Mouse (Mus musculus): ENCODE data around the gene Aunip. TPM values are rescaled to one million over a fixed set of nuclear protein-coding genes. Genes with fewer than 3 reads are reported as not detected.

Gene Aunip
- 2.3 TPM for polyA plus RNA-seq (2012; fragmentation: generic; extraction: Trizol)

GRCm38 (mm10) chr4:134510845-134511411 is at the start of gene Aunip:
Aunip (plus strand) TSS chr4:134510999.
- TF ChIP-seq POLR2AphosphoS2 (IDR thresholded peaks at IDR 0.05; ENCODE audit: insufficient read length, low read depth) = peak; percentile 48
- TF ChIP-seq E2F4 (IDR thresholded peaks at IDR 0.05; ENCODE audit: insufficient read depth) = peak; percentile 76
- TF ChIP-seq MYOD1 (IDR thresholded peaks at IDR 0.05; ENCODE audit: control insufficient read depth in 1 of 3, insufficient read length in 2 of 3, low read depth in 2 of 3) = no peak
- no peak for TF ChIP-seq MYOG (IDR thresholded peaks at IDR 0.05; ENCODE audit: control insufficient read depth in 1 of 3, insufficient read depth in 1 of 3, insufficient read length in 2 of 3, low read depth in 2 of 3)
- no peak for TF ChIP-seq CEBPB (IDR thresholded peaks at IDR 0.05; ENCODE audit: insufficient read depth, poor library complexity, severe bottlenecking)
- no peak for TF ChIP-seq MAX (IDR thresholded peaks at IDR 0.05; ENCODE audit: low read depth)
- TF ChIP-seq SRF (IDR thresholded peaks at IDR 0.05; ENCODE audit: control insufficient read depth, insufficient read length, low read depth) = no peak
- no peak for TF ChIP-seq USF1 (IDR thresholded peaks at IDR 0.05; ENCODE audit: low read depth)
- peak; percentile 63 for TF ChIP-seq POLR2A (IDR thresholded peaks at IDR 0.05; ENCODE audit: insufficient read length, low read depth)
- no peak for TF ChIP-seq TCF3 (IDR thresholded peaks at IDR 0.05; ENCODE audit: insufficient read length, low read depth)
- no peak for TF ChIP-seq TCF12 (IDR thresholded peaks at IDR 0.05; ENCODE audit: insufficient read depth, poor library complexity, severe bottlenecking)
- TF ChIP-seq REST (IDR thresholded peaks at IDR 0.05; ENCODE audit: insufficient read depth, insufficient read length) = no peak
- Histone ChIP-seq H3K36me3 (ENCODE audit: control insufficient read depth, insufficient read depth) (no peaks in the 10 kb centered on the region), H3K27me3 (ENCODE audit: control insufficient read depth, insufficient read depth, insufficient read length) (no peaks in the 10 kb centered on the region), H3K4me2 (ENCODE audit: low read depth) (peak within 1 kb of the TSS; percentile 78), H3K4me3 (peak within 1 kb of the TSS; percentile 33), H3K79me2 (ENCODE audit: control insufficient read depth, insufficient read depth) (peaks cover 18% of the 10 kb centered on the region), H3ac (ENCODE audit: control insufficient read depth, insufficient read length) (no peak within 1 kb of the TSS)

GRCm38 (mm10) chr4:134461252-134461651 is 49.5 kb upstream of the Aunip start:
- H3ac ChIP-seq (ENCODE audit: control insufficient read depth, insufficient read length) = no peak overlapping the region
- TF ChIP-seq SRF (IDR thresholded peaks at IDR 0.05; ENCODE audit: control insufficient read depth, insufficient read length, low read depth) = no peak
- no peak for TF ChIP-seq TCF3 (IDR thresholded peaks at IDR 0.05; ENCODE audit: insufficient read length, low read depth)
- TF ChIP-seq CEBPB (IDR thresholded peaks at IDR 0.05; ENCODE audit: insufficient read depth, poor library complexity, severe bottlenecking) = no peak
- TF ChIP-seq MAX (IDR thresholded peaks at IDR 0.05; ENCODE audit: low read depth) = no peak
- no peak for TF ChIP-seq POLR2A (IDR thresholded peaks at IDR 0.05; ENCODE audit: insufficient read length, low read depth)
- no peak for TF ChIP-seq USF1 (IDR thresholded peaks at IDR 0.05; ENCODE audit: low read depth)
- TF ChIP-seq E2F4 (IDR thresholded peaks at IDR 0.05; ENCODE audit: insufficient read depth) = no peak
- no peak for TF ChIP-seq MYOD1 (IDR thresholded peaks at IDR 0.05; ENCODE audit: control insufficient read depth in 1 of 3, insufficient read length in 2 of 3, low read depth in 2 of 3)
- TF ChIP-seq POLR2AphosphoS2 (IDR thresholded peaks at IDR 0.05; ENCODE audit: insufficient read length, low read depth) = no peak
- TF ChIP-seq REST (IDR thresholded peaks at IDR 0.05; ENCODE audit: insufficient read depth, insufficient read length) = no peak
- TF ChIP-seq MYOG (IDR thresholded peaks at IDR 0.05; ENCODE audit: control insufficient read depth in 1 of 3, insufficient read depth in 1 of 3, insufficient read length in 2 of 3, low read depth in 2 of 3) = no peak
- no peak for TF ChIP-seq TCF12 (IDR thresholded peaks at IDR 0.05; ENCODE audit: insufficient read depth, poor library complexity, severe bottlenecking)
- H3K79me2 ChIP-seq (ENCODE audit: control insufficient read depth, insufficient read depth) = no peaks in the 10 kb centered on the region
- no peak overlapping the region for H3K4me2 ChIP-seq (ENCODE audit: low read depth)
- no peaks in the 10 kb centered on the region for H3K36me3 ChIP-seq (ENCODE audit: control insufficient read depth, insufficient read depth)
- no peak overlapping the region for H3K4me3 ChIP-seq
- no peaks in the 10 kb centered on the region for H3K27me3 ChIP-seq (ENCODE audit: control insufficient read depth, insufficient read depth, insufficient read length)

- no peak overlapping the region for H3K4me3 ChIP-seq
- H3K36me3 ChIP-seq (ENCODE audit: control insufficient read depth, insufficient read depth) = no peaks in the 10 kb centered on the region
- no peak overlapping the region for H3ac ChIP-seq (ENCODE audit: control insufficient read depth, insufficient read length)
- TF ChIP-seq CEBPB (IDR thresholded peaks at IDR 0.05; ENCODE audit: insufficient read depth, poor library complexity, severe bottlenecking) = no peak
- no peak for TF ChIP-seq TCF3 (IDR thresholded peaks at IDR 0.05; ENCODE audit: insufficient read length, low read depth)
- TF ChIP-seq SRF (IDR thresholded peaks at IDR 0.05; ENCODE audit: control insufficient read depth, insufficient read length, low read depth) = no peak
- no peak for TF ChIP-seq MYOG (IDR thresholded peaks at IDR 0.05; ENCODE audit: control insufficient read depth in 1 of 3, insufficient read depth in 1 of 3, insufficient read length in 2 of 3, low read depth in 2 of 3)
- no peak for TF ChIP-seq POLR2A (IDR thresholded peaks at IDR 0.05; ENCODE audit: insufficient read length, low read depth)
- TF ChIP-seq REST (IDR thresholded peaks at IDR 0.05; ENCODE audit: insufficient read depth, insufficient read length) = no peak
- TF ChIP-seq USF1 (IDR thresholded peaks at IDR 0.05; ENCODE audit: low read depth) = no peak
- TF ChIP-seq MYOD1 (IDR thresholded peaks at IDR 0.05; ENCODE audit: control insufficient read depth in 1 of 3, insufficient read length in 2 of 3, low read depth in 2 of 3) = no peak
- TF ChIP-seq E2F4 (IDR thresholded peaks at IDR 0.05; ENCODE audit: insufficient read depth) = no peak
- peaks cover 14% of the 10 kb centered on the region for H3K79me2 ChIP-seq (ENCODE audit: control insufficient read depth, insufficient read depth)
- no peak overlapping the region for H3K4me2 ChIP-seq (ENCODE audit: low read depth)
- H3K27me3 ChIP-seq (ENCODE audit: control insufficient read depth, insufficient read depth, insufficient read length) = no peaks in the 10 kb centered on the region
These were observed 45.0 kb upstream of the Aunip start for GRCm38 (mm10) chr4:134465789-134466188.

- H3K36me3 ChIP-seq (ENCODE audit: control insufficient read depth, insufficient read depth) = no peaks in the 10 kb centered on the region
- H3K27me3 ChIP-seq (ENCODE audit: control insufficient read depth, insufficient read depth, insufficient read length) = no peaks in the 10 kb centered on the region
- H3K4me3 ChIP-seq = peak overlapping the region; percentile 33
- H3K79me2 ChIP-seq (ENCODE audit: control insufficient read depth, insufficient read depth) = peaks cover 20% of the 10 kb centered on the region
- TF ChIP-seq SRF (IDR thresholded peaks at IDR 0.05; ENCODE audit: control insufficient read depth, insufficient read length, low read depth) (no peak), MYOD1 (IDR thresholded peaks at IDR 0.05; ENCODE audit: control insufficient read depth in 1 of 3, insufficient read length in 2 of 3, low read depth in 2 of 3) (no peak), CEBPB (IDR thresholded peaks at IDR 0.05; ENCODE audit: insufficient read depth, poor library complexity, severe bottlenecking) (no peak), MAX (IDR thresholded peaks at IDR 0.05; ENCODE audit: low read depth) (no peak), E2F4 (IDR thresholded peaks at IDR 0.05; ENCODE audit: insufficient read depth) (no peak), USF1 (IDR thresholded peaks at IDR 0.05; ENCODE audit: low read depth) (no peak), POLR2A (IDR thresholded peaks at IDR 0.05; ENCODE audit: insufficient read length, low read depth) (no peak), REST (IDR thresholded peaks at IDR 0.05; ENCODE audit: insufficient read depth, insufficient read length) (no peak), POLR2AphosphoS2 (IDR thresholded peaks at IDR 0.05; ENCODE audit: insufficient read length, low read depth) (no peak), MYOG (IDR thresholded peaks at IDR 0.05; ENCODE audit: control insufficient read depth in 1 of 3, insufficient read depth in 1 of 3, insufficient read length in 2 of 3, low read depth in 2 of 3) (no peak), TCF3 (IDR thresholded peaks at IDR 0.05; ENCODE audit: insufficient read length, low read depth) (no peak), TCF12 (IDR thresholded peaks at IDR 0.05; ENCODE audit: insufficient read depth, poor library complexity, severe bottlenecking) (no peak)
- H3ac ChIP-seq (ENCODE audit: control insufficient read depth, insufficient read length) = no peak overlapping the region
- H3K4me2 ChIP-seq (ENCODE audit: low read depth) = peak overlapping the region; percentile 93
These were observed 44.2 kb upstream of the Aunip start for GRCm38 (mm10) chr4:134466381-134467262.

Data from myocyte (in vitro differentiated cells).